Mouse (Mus musculus) C2C12 (cell line): ENCODE measurements at regions not wholly inside any gene's neighbourhood (a gene's known extent, or its start where the extent isn't known, plus 50 kb on each side); places are given as distances from the start of the nearest gene placed in this dataset.

Experiments
- CEBPB ChIP-seq: IDR thresholded peaks from one replicate; pipeline ENCODE4 v1.6.1; 2011; ENCODE audit warnings: low read depth, mild to moderate bottlenecking, control low read depth, moderate library complexity
- CTCF ChIP-seq: IDR thresholded peaks from one replicate; pipeline ENCODE4 v1.5.1; 2011; ENCODE audit not compliant: control insufficient read depth, insufficient read depth, insufficient read length
- FOSL1 ChIP-seq: IDR thresholded peaks from one replicate; pipeline ENCODE4 v1.8.0; 2011; ENCODE audit warnings: mild to moderate bottlenecking, low read length; ENCODE audit not compliant: poor library complexity, insufficient read depth, severe bottlenecking
- MAX ChIP-seq: IDR thresholded peaks from one replicate; pipeline ENCODE4 v1.6.1; 2011; ENCODE audit warnings: mild to moderate bottlenecking, control low read depth
- MYOD1 ChIP-seq: IDR thresholded peaks from one replicate; pipeline ENCODE4 v1.6.1; 2011; ENCODE audit warnings: low read depth; ENCODE audit not compliant: control insufficient read depth, insufficient read length
- MYOG ChIP-seq: IDR thresholded peaks from one replicate; pipeline ENCODE4 v1.6.1; 2011; ENCODE audit not compliant: control insufficient read depth, insufficient read length; ENCODE audit errors: extremely low read depth
- USF1 ChIP-seq: IDR thresholded peaks from one replicate; pipeline ENCODE4 v1.6.1; 2011; ENCODE audit warnings: low read depth, mild to moderate bottlenecking, control low read depth, moderate library complexity

DNA sequence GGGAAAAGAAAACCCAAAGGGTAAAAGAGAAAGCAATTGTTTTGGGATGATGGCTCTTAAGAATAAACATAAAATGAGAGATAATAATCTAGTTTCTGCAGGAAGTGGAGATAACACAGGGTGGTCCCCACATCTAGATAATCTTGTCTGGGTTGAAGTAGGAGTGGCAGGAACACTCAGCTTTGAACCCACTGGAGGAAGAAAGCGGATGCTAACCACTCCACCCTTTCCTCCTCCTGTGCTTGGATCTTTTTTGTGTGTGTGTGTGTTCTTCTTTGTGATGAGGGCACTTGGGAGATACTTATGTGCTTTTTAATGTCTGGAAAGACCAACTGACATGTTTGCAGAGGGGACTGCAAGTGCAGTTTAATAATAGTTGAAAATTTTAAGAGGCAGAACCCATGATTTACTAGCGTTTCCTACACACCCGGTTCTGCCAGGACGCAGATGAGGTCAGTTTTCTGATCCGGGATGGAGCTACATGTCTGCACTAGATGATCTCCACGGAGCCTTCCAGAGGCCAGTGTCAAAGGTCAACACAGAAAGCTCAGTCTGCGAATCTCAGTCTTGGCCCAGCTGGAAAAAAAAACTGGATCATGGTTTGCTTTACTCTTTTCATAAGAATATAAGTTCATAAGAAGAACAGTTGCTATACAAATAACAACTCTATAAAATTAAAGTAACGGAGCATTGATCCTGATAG is 82.7 kb downstream of the Gm13691 start:
- TF ChIP-seq CTCF, result no peak
- TF ChIP-seq USF1, result no peak
- TF ChIP-seq MYOD1, result no peak
- TF ChIP-seq CEBPB, result no peak
- TF ChIP-seq MAX, result no peak
- no peak for TF ChIP-seq MYOG
- no peak for TF ChIP-seq FOSL1
